8 mouse cellular contexts compared by ENCODE assay signal in the genomic region with DNA sequence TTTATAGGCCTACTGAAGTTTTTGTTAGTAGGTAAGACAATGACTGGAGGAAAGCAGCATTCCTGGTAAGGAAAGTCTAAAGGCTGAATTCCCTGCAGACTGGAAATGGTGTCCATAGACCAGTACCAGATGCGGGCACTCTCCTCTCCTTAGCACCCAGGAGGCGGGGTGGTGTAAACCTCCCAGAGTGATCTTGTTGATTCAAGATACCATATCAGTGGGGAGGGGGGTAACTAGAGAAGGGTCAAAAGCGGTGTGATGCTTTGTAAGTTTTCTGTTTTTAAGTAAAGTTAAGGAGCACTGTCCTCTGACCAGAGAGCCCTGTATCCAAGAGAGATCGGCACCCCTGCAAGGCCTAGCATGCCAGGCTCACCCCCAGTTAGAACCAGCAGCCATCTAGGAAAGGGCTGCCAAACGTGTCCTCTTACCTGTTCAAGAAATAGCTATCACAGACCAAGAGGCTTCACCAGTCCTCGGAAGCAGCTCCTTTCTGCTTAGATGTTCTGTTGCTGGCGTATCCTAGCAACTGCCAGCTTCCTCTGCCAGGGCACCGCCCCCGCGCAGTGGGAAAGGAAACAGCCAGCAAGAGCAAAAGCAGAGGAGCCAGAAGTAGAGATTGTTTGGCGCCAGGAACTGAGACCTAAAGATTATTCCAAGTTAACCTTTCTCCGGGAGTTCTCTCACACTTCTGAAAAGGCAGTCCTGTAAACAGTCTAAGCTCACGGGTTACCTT. TPM values are rescaled to one million over a fixed set of nuclear protein-coding genes. Genes with fewer than 3 reads are reported as not detected.
DNase-seq lines count a peak whose midpoint lies in the region; ATAC-seq and TF ChIP-seq lines count a peak whose summit lies in the region.

A gene (minus strand): TSS at position 516 of the 733 bp plus-strand sequence.

- TF ChIP-seq POLR2A in cortical plate, adult 2 months (IDR thresholded peaks at IDR 0.05; ENCODE audit: extremely low read depth, insufficient read depth, low read length), result no peak

- no peaks in the 10 kb centered on the region for H3K27me3 ChIP-seq in hindbrain, postnatal 0 days (ENCODE audit: insufficient read depth, low read length)

- ATAC-seq in hindbrain, postnatal 0 days, result peak; percentile 94
- ATAC-seq in erythroid progenitor cell, adult 5-6 weeks (replicated peaks; ENCODE audit: low FRiP score, poor library complexity, severe bottlenecking), result no peak

- 0 out of 2 replicates have a peak within 1 kb of the TSS, but pooled peaks have one; percentile 8 for H3K27ac ChIP-seq in cortical plate, adult 2 months (ENCODE audit: insufficient read depth, low read length)
- no peak within 1 kb of the TSS for H3K27ac ChIP-seq in hindbrain, postnatal 0 days

- H3K4me1 ChIP-seq in cortical plate, adult 2 months (ENCODE audit: control insufficient read depth, insufficient read depth, low read length), result no peaks in the 10 kb centered on the region; the same call in 1 of the 2 replicates
- H3K4me1 ChIP-seq in hindbrain, postnatal 0 days (ENCODE audit: insufficient read depth, low read length), result peaks cover 10% of the 10 kb centered on the region

- 16% methylated on average over 13 of the region's 13 CpGs for WGBS in hindbrain, postnatal 0 days

- peaks cover 9% of the 10 kb centered on the region for H3K36me3 ChIP-seq in hindbrain, postnatal 0 days (ENCODE audit: insufficient read depth, low read length)

- DNase-seq in adrenal gland, adult (ENCODE audit: inconsistent age in 2 of 2, low spot score in 1 of 2), result peak; percentile 52 to 79
- DNase-seq in gastrocnemius, postnatal 25 days, result peak; percentile 41
- DNase-seq in hindbrain, postnatal 0 days (ENCODE audit: low spot score), result peak; percentile 88
- DNase-seq in left cerebral cortex, adult 11 months (ENCODE audit: low spot score), result peak; percentile 79
- peak; percentile 71 for DNase-seq in lung, postnatal 25 days (ENCODE audit: low spot score)
- DNase-seq in ovary, postnatal 36 days (ENCODE audit: low spot score), result peak; percentile 65

- peak within 1 kb of the TSS; percentile 43 for H3K4me2 ChIP-seq in hindbrain, postnatal 0 days (ENCODE audit: low read depth, low read length)

- 0 out of 2 replicates have a peak within 1 kb of the TSS, but pooled peaks have one; percentile 2 for H3K9ac ChIP-seq in hindbrain, postnatal 0 days (replicated peaks; ENCODE audit: low read length)

- no peaks in the 10 kb centered on the region for H3K9me3 ChIP-seq in hindbrain, postnatal 0 days (ENCODE audit: low read length)

- 0 out of 2 replicates have a peak within 1 kb of the TSS, but pooled peaks have one; percentile 1 for H3K4me3 ChIP-seq in cortical plate, adult 2 months (ENCODE audit: insufficient read depth, low read length)
- peak within 1 kb of the TSS; percentile 15; the same call in 1 of the 2 replicates for H3K4me3 ChIP-seq in hindbrain, postnatal 0 days (ENCODE audit: low read length)

- TF ChIP-seq CTCF in cortical plate, adult 2 months (IDR thresholded peaks at IDR 0.05; ENCODE audit: extremely low read depth, insufficient read depth, low read length), result no peak
- peak; percentile 26; the same call in 1 of the 2 replicates for TF ChIP-seq CTCF in hindbrain, postnatal 0 days (IDR thresholded peaks at IDR 0.05; ENCODE audit: low read depth)

RNA-seq across cellular contexts. Expression of the gene that starts here (rescaled TPM):
- 0.74 and 0.98 TPM in 2 replicates for polyA plus RNA-seq in cortical plate, adult 2 months (2012; rRNA removed)
- total RNA-seq in gastrocnemius, postnatal 25 days (2021), result under 1 TPM; 0.08 TPM
- total RNA-seq in hindbrain, postnatal 0 days (2014; rRNA removed), result 1.5 and 1.7 TPM in 2 replicates
- 1.5 and 2.0 TPM in 2 replicates for polyA plus RNA-seq in hindbrain, postnatal 0 days (2015; fragmentation: Nextera tagmentation; extraction: Ambion mirVana)
- total RNA-seq in erythroid progenitor cell, adult 5-6 weeks (2015; ENCODE audit: low replicate concordance), result not detected in 2 replicates
- total RNA-seq in erythroid progenitor cell, adult 5-6 weeks (2017; ENCODE audit: low replicate concordance), result 1.1 TPM in 1 of 2 replicates, not detected in the other

Comparison
In these comparisons a context has a peak if more than half of its experiments do, and no peak if none do; other contexts are left out.
1. Peak in DNase-seq in gastrocnemius, postnatal 25 days; RNA of the gene not detected or under 1 TPM.